Mouse (Mus musculus): ENCODE measurements at regions not wholly inside any gene's neighbourhood (a gene's known extent, or its start where the extent isn't known, plus 50 kb on each side); places are given as distances from the start of the nearest gene placed in this dataset.

DNA sequence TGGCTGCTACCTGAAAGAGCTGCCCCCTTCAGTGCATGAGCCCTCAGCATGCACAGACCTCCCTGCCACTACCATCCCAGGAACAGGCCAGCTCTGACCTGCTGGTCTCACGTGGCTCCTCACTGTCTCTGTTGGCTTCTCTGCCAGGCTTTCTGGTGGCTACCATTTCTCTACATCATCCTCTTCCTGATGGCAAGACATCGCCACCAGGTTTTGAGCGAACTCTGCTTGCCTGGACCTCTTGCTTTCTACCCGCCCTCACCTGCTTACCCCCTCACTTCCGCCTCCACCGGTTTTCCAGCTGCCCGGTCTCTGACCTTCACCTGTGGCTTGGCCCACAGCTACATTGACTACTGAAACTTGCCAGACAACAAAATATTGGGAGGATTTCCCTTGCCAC, 50.7 kb upstream of the Cachd1 start:
- no peak for TF ChIP-seq POLR2A (IDR thresholded peaks at IDR 0.05; ENCODE audit: insufficient read depth, low read depth, low read length)
- no peak for TF ChIP-seq CTCF (IDR thresholded peaks at IDR 0.05)
- no peak for TF ChIP-seq EP300 (IDR thresholded peaks at IDR 0.05; ENCODE audit: insufficient read depth, low read depth, low read length)

All from heart, adult 2 months (tissue).